Mouse (Mus musculus) heart, postnatal 0 days (tissue): ENCODE data around the gene Gak.

Source experiments
- CTCF ChIP-seq: IDR thresholded peaks from 2 replicates; pipeline ENCODE4 v1.5.1; 2016; ENCODE audit warnings: antibody characterized with exemption, control low read depth, low read depth
- EP300 ChIP-seq: IDR thresholded peaks from 2 replicates; pipeline ENCODE4 v1.6.1; 2016; ENCODE audit warnings: antibody characterized with exemption, low read depth

- TF ChIP-seq CTCF (no peak), EP300 (no peak)
These were observed 18.4 kb upstream of the Gak start for GRCm38 (mm10) chr5:108647820-108648465.
